Mouse (Mus musculus) lung, adult 2 months (tissue): ENCODE data around the gene Acad10.

ENCODE experiments used
- CTCF ChIP-seq: fragments of 200-500 bp; IDR thresholded peaks from 2 replicates; pipeline ENCODE4 v1.5.1; 2011; ENCODE audit warnings: mild to moderate bottlenecking, low read length, control low read depth; ENCODE audit not compliant: insufficient read depth
- POLR2A ChIP-seq: fragments of 200-500 bp; IDR thresholded peaks from 2 replicates; pipeline ENCODE4 v1.6.1; 2011; ENCODE audit warnings: low read depth, mild to moderate bottlenecking, control low read depth, low read length, borderline replicate concordance; ENCODE audit errors: extremely low read depth

GRCm38 (mm10) chr5:121596226-121596625 is 64.1 kb downstream of the Acad10 start:
- TF ChIP-seq POLR2A (no peak), CTCF (no peak)
